Mouse (Mus musculus) lung, embryonic 16.5 days (tissue): Measurements from ENCODE around the gene Uox. TPM values are rescaled to one million over a fixed set of nuclear protein-coding genes. Genes with fewer than 3 reads are reported as not detected.

Experiments used
- polyA plus RNA-seq: library from polyadenylated mRNA; unstranded; fragments of >200 nt; fragmentation: Nextera tagmentation; extraction: Ambion mirVana; gene quantifications from 2 replicates; pipeline ENCODE4 v1.2.1, GENCODE M21; 2015

Gene Uox
- polyA plus RNA-seq, 1 experiment from 2014 or later, result 0.45 TPM

Other genes with a start within 250 kb of the Uox start
- gene Ssx2ip, start 165.8 kb upstream of the Uox start, polyA plus RNA-seq, result 31.9 and 33.6 TPM in 2 replicates
- 11.3 and 11.7 TPM in 2 replicates for gene Ctbs, start 120.6 kb upstream of the Uox start, polyA plus RNA-seq
- 4.1 and 5.2 TPM in 2 replicates for gene Spata1, start 70.7 kb upstream of the Uox start, polyA plus RNA-seq
- 995 and 1,031 TPM in 2 replicates for gene Gng5, start 70.6 kb upstream of the Uox start, polyA plus RNA-seq
- gene Rpf1, start 49.0 kb upstream of the Uox start, polyA plus RNA-seq, result 49.1 and 52.2 TPM in 2 replicates
- 0.10 TPM in 1 of 2 replicates, not detected in the other for gene Dnase2b, start 45.2 kb downstream of the Uox start, polyA plus RNA-seq
- not detected in 2 replicates for gene 4930503B20Rik, start 80.9 kb downstream of the Uox start, polyA plus RNA-seq
- 1.4 TPM in 2 replicates for gene Samd13, start 115.2 kb downstream of the Uox start, polyA plus RNA-seq
- gene Prkacb, start 242.6 kb downstream of the Uox start, polyA plus RNA-seq, result 56.4 and 61.9 TPM in 2 replicates